Mouse (Mus musculus): ENCODE data around the gene Olfr1132.
"Not testable (repeated sequence)": the region's sequence is repeated elsewhere in the genome, so short reads cannot be mapped to it uniquely, and the experiment has no call there.

Olfr1132 gene

GRCm38 (mm10) chr2:87637435-87637834 lies at the start of gene Olfr1132:
Gene Olfr1132 (minus strand): TSS chr2:87637535.
- no peak for DNase-seq (ENCODE audit: low read depth)

- no peak for DNase-seq (ENCODE audit: low read depth)
These were observed 36.2 kb upstream of the Olfr1132 start, which contains the start of gene Olfr1135 for GRCm38 (mm10) chr2:87673564-87673963. Gene Olfr1135 (minus strand): TSS chr2:87673664.

GRCm38 (mm10) chr2:87658360-87658759 lies 21.0 kb upstream of the Olfr1132 start, which contains the start of gene Olfr1134:
Gene Olfr1134 (minus strand): TSS chr2:87658460.
- DNase-seq (ENCODE audit: low read depth) = no peak

- no peak for DNase-seq (ENCODE audit: low read depth)
These were observed 9.9 kb upstream of the Olfr1132 start, which contains the start of gene Olfr1133 for GRCm38 (mm10) chr2:87647274-87647673. Gene Olfr1133 (minus strand): TSS chr2:87647374.

- DNase-seq (ENCODE audit: low read depth) = no peak
These were observed 5.1 kb upstream of the Olfr1132 start for GRCm38 (mm10) chr2:87642441-87642840.

GRCm38 (mm10) chr2:87626804-87627203 lies 10.5 kb downstream of the Olfr1132 start, which contains the start of gene Olfr1131:
Gene Olfr1131 (plus strand): TSS chr2:87627104.
- DNase-seq (ENCODE audit: low read depth) = no peak

- not testable (repeated sequence) for DNase-seq (ENCODE audit: low read depth)
These were observed 31.4 kb downstream of the Olfr1132 start, which contains the start of gene Olfr1130 for GRCm38 (mm10) chr2:87605912-87606311. Gene Olfr1130 (plus strand): TSS chr2:87606212.
